Mouse (Mus musculus): ENCODE measurements at regions not wholly inside any gene's neighbourhood (a gene's known extent, or its start where the extent isn't known, plus 50 kb on each side); places are given as distances from the start of the nearest gene placed in this dataset.

DNA sequence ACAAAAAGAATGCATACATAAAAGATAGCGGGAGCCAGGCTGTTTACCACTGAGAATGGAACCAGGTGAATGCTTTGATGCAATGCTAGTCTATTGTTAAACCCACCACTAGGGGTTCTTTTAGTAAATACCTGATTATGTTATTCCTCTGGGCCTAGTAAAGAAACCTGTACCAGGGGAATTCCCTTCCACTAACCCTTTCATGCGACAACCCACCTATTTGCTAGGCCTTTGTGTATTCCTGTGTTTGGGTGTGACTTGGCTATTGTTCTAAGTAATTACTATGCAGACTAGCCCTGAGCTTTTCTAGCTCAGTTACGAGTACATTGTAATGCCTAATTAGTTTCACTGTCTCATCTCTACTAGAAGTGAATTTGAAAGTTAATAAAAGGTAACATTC is 95.9 kb upstream of the 1700066M21Rik start:
- DNase-seq = no peak

- no peak for DNase-seq
Observed at GRCm38 (mm10) chr1:57296186-57296585, 81.2 kb upstream of the 1700066M21Rik start.

GRCm38 (mm10) chr1:57298557-57298956 is 78.9 kb upstream of the 1700066M21Rik start:
- no peak for DNase-seq

GRCm38 (mm10) chr1:57301260-57301979 is 76.0 kb upstream of the 1700066M21Rik start:
- DNase-seq = no peak

- no peak for DNase-seq
Observed at GRCm38 (mm10) chr1:57301980-57302331, 75.5 kb upstream of the 1700066M21Rik start.

DNA sequence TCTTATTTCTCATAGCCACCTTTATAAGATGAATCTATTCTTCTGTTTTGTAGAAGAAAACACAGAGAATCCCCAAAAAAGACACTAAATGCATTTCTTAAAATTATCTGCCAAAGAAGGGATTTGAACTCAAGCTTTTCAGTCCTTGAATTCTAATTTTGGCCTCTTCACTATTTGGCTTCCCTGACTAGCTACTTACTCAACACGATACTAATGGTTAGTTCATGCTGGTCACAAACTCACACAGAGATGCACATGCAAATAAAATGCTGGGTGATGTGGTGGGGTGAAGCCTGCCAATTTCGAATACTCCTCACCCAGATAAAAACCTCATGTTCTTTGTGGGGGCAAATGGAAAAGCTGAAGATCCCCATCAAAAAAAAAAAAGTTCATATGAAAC is 72.7 kb upstream of the 1700066M21Rik start:
- DNase-seq = no peak

DNA sequence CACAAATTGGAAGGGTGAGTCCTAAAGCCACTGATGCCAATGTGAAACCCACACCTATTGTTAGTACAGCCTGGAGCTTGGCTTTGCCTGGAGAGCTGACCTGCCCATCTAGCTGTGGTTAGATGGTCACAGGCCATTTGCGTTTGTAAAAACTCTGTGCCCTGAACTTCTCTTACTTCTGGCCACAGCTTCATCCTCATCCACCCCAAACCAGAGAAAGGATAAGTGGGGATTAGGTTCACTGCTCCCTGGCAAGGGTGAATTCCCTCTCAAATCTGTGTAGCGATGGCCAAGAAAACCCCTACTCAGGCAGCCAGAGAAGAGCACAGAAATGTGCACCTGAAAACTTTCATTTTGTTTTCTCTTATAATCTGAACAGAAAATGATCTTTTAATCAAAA is 54.9 kb upstream of the 1700066M21Rik start:
- DNase-seq = no peak

- no peak for DNase-seq
Observed at GRCm38 (mm10) chr1:57323118-57323517, 54.3 kb upstream of the 1700066M21Rik start.

DNA sequence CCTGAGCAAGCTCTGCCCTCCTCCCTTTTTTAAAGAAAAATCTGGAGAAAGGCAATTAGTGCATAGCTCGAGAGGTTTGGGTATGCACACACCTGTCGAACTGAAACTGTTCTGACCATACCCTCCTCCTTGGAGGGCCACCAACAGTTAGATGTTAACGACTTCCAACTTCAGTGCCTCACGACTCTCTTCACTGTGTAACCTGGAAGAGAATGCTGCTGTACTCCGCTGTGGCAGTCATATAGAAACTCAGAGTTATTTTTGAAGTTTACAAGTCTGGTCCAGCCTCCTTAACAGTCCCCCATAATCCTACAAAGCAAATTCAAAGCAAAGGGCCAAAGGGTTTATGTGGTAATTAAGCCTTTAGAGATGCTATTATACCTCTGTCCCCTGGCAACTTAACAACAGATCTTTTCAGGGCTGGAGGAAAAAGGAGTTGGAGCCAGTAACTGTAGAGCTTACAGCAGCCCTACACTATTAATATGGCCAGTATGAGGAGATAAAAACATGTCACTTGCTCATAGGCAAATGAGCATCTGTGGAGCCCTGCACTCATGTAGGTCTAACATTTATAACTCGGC is 51.7 kb upstream of the 1700066M21Rik start:
- no peak for DNase-seq

All from adrenal gland, postnatal 25 days (tissue).